Mouse (Mus musculus): ENCODE data around the gene Lpp. TPM values are rescaled to one million over a fixed set of nuclear protein-coding genes. Genes with fewer than 3 reads are reported as not detected.

Lpp gene
- total and polyA plus RNA-seq, 2 experiments from 2014 or later, result 7.9 to 15.9 TPM

- DNase-seq (ENCODE audit: low spot score), result no peak
Observed at GRCm38 (mm10) chr16:24948091-24948690, 554.9 kb downstream of the Lpp start.

DNA sequence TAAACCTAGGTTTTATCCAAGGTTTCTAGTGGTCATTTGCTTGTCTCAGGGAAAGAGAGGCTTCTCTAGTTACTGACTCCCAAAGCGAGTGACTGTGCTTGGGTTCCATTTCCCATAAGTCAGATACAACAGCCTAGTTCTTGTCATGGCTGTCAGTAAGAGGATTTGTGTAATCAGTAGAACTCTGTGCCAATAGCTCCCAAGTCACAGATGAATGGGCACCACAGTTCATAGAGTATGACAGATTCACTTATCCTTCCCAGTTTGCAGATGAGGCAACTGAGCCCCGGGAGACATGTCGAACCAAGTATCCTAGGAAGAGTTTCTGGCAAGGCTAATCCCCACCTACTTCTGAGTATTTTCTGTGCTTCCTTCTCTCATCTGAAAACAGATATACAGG lies 556.0 kb downstream of the Lpp start:
- DNase-seq (ENCODE audit: low spot score), result no peak
- Histone ChIP-seq H3K36me3 (ENCODE audit: insufficient read depth, low read length) (no peaks in the 10 kb centered on the region), H3K4me3 (ENCODE audit: low read depth, low read length) (no peak overlapping the region), H3K27me3 (ENCODE audit: insufficient read depth, low read length) (no peaks in the 10 kb centered on the region), H3K4me1 (ENCODE audit: insufficient read depth, low read length) (no peaks in the 10 kb centered on the region), H3K4me2 (ENCODE audit: low read depth, low read length, poor library complexity, severe bottlenecking) (no peak overlapping the region), H3K9ac (replicated peaks; ENCODE audit: low read length, poor library complexity, severe bottlenecking) (no peak overlapping the region), H3K27ac (ENCODE audit: low read depth, low read length) (no peak overlapping the region), H3K9me3 (ENCODE audit: low read length) (no peaks in the 10 kb centered on the region)
- TF ChIP-seq CTCF (IDR thresholded peaks at IDR 0.05), result no peak
- 74% methylated on average over 3 of the region's 3 CpGs for WGBS
- ATAC-seq (ENCODE audit: low FRiP score), result no peak

More at GRCm38 (mm10) chr16:24948091-24948690, 554.9 kb downstream of the Lpp start:
- no peak for TF ChIP-seq CTCF (IDR thresholded peaks at IDR 0.05)
- H3K4me3 ChIP-seq (ENCODE audit: low read depth, low read length), result no peak overlapping the region
- H3K9ac ChIP-seq (replicated peaks; ENCODE audit: low read length, poor library complexity, severe bottlenecking), result no peak overlapping the region
- no peak overlapping the region for H3K4me2 ChIP-seq (ENCODE audit: low read depth, low read length, poor library complexity, severe bottlenecking)
- H3K9me3 ChIP-seq (ENCODE audit: low read length), result no peaks in the 10 kb centered on the region
- no peaks in the 10 kb centered on the region for H3K27me3 ChIP-seq (ENCODE audit: insufficient read depth, low read length)
- H3K27ac ChIP-seq (ENCODE audit: low read depth, low read length), result no peak overlapping the region
- 70% methylated on average over 3 of the region's 3 CpGs for WGBS
- H3K4me1 ChIP-seq (ENCODE audit: insufficient read depth, low read length), result no peaks in the 10 kb centered on the region; the same call in 1 of the 2 replicates
- H3K36me3 ChIP-seq (ENCODE audit: insufficient read depth, low read length), result no peaks in the 10 kb centered on the region
- ATAC-seq (ENCODE audit: low FRiP score), result no peak

GRCm38 (mm10) chr16:24950112-24950743 lies 556.9 kb downstream of the Lpp start:
- no peak overlapping the region for H3K4me3 ChIP-seq (ENCODE audit: low read depth, low read length)
- no peaks in the 10 kb centered on the region for H3K27me3 ChIP-seq (ENCODE audit: insufficient read depth, low read length)
- H3K9me3 ChIP-seq (ENCODE audit: low read length), result no peaks in the 10 kb centered on the region
- DNase-seq (ENCODE audit: low spot score) (no peak), ATAC-seq (ENCODE audit: low FRiP score) (no peak)
- no peak overlapping the region for H3K4me2 ChIP-seq (ENCODE audit: low read depth, low read length, poor library complexity, severe bottlenecking)
- WGBS, result 41% methylated on average over 6 of the region's 6 CpGs
- H3K4me1 ChIP-seq (ENCODE audit: insufficient read depth, low read length), result no peaks in the 10 kb centered on the region
- H3K9ac ChIP-seq (replicated peaks; ENCODE audit: low read length, poor library complexity, severe bottlenecking), result no peak overlapping the region
- no peak overlapping the region for H3K27ac ChIP-seq (ENCODE audit: low read depth, low read length)
- TF ChIP-seq CTCF (IDR thresholded peaks at IDR 0.05), result no peak
- H3K36me3 ChIP-seq (ENCODE audit: insufficient read depth, low read length), result no peaks in the 10 kb centered on the region

GRCm38 (mm10) chr16:24951909-24952308 lies 558.6 kb downstream of the Lpp start:
- H3K27me3 ChIP-seq (ENCODE audit: insufficient read depth, low read length), result no peaks in the 10 kb centered on the region
- no peak for TF ChIP-seq CTCF (IDR thresholded peaks at IDR 0.05)
- H3K4me1 ChIP-seq (ENCODE audit: insufficient read depth, low read length), result no peaks in the 10 kb centered on the region
- DNase-seq (ENCODE audit: low spot score) (no peak), ATAC-seq (ENCODE audit: low FRiP score) (no peak)
- WGBS, result 56% methylated on average over 5 of the region's 5 CpGs
- no peaks in the 10 kb centered on the region for H3K9me3 ChIP-seq (ENCODE audit: low read length)
- no peak overlapping the region for H3K27ac ChIP-seq (ENCODE audit: low read depth, low read length)
- H3K9ac ChIP-seq (replicated peaks; ENCODE audit: low read length, poor library complexity, severe bottlenecking), result no peak overlapping the region
- no peak overlapping the region for H3K4me2 ChIP-seq (ENCODE audit: low read depth, low read length, poor library complexity, severe bottlenecking)
- H3K36me3 ChIP-seq (ENCODE audit: insufficient read depth, low read length), result no peaks in the 10 kb centered on the region
- H3K4me3 ChIP-seq (ENCODE audit: low read depth, low read length), result no peak overlapping the region

- H3K4me3 ChIP-seq (ENCODE audit: low read depth, low read length), result no peak overlapping the region
- H3K27me3 ChIP-seq (ENCODE audit: insufficient read depth, low read length), result no peaks in the 10 kb centered on the region
- no peak for ATAC-seq (ENCODE audit: low FRiP score)
- no peaks in the 10 kb centered on the region for H3K36me3 ChIP-seq (ENCODE audit: insufficient read depth, low read length)
- H3K27ac ChIP-seq (ENCODE audit: low read depth, low read length), result no peak overlapping the region
- no peak overlapping the region for H3K4me2 ChIP-seq (ENCODE audit: low read depth, low read length, poor library complexity, severe bottlenecking)
- H3K9ac ChIP-seq (replicated peaks; ENCODE audit: low read length, poor library complexity, severe bottlenecking), result no peak overlapping the region
- 60% methylated on average over 7 of the region's 7 CpGs for WGBS
- TF ChIP-seq CTCF (IDR thresholded peaks at IDR 0.05), result no peak
- no peaks in the 10 kb centered on the region for H3K9me3 ChIP-seq (ENCODE audit: low read length)
- H3K4me1 ChIP-seq (ENCODE audit: insufficient read depth, low read length), result no peaks in the 10 kb centered on the region
- no peak for DNase-seq (ENCODE audit: low spot score)
Observed at GRCm38 (mm10) chr16:24955054-24955453, 561.7 kb downstream of the Lpp start.

DNA sequence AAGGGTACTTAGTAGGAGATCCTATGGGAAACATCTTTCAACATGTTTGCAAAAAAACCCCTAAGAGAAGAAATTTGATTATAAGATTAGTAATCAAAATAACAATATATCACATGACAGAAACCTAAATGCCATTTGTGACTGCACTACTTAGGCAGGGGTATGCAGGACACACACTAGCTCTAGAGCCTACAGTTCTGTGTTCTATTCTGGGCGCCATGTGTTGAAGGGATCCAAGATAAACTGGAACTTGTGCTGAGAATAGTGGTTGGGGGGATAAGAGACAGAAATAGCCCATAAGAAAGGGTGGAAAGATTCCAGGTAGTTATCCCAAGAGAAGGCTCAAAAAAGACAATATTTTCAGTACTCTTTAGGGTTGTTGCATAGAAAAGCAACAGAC lies 565.4 kb downstream of the Lpp start:
- no peak for DNase-seq (ENCODE audit: low spot score)
- no peak for TF ChIP-seq CTCF (IDR thresholded peaks at IDR 0.05)
- Histone ChIP-seq H3K27ac (ENCODE audit: low read depth, low read length) (no peak overlapping the region), H3K27me3 (ENCODE audit: insufficient read depth, low read length) (no peaks in the 10 kb centered on the region), H3K36me3 (ENCODE audit: insufficient read depth, low read length) (no peaks in the 10 kb centered on the region), H3K4me1 (ENCODE audit: insufficient read depth, low read length) (no peaks in the 10 kb centered on the region), H3K9me3 (ENCODE audit: low read length) (no peaks in the 10 kb centered on the region), H3K9ac (replicated peaks; ENCODE audit: low read length, poor library complexity, severe bottlenecking) (no peak overlapping the region), H3K4me3 (ENCODE audit: low read depth, low read length) (no peak overlapping the region), H3K4me2 (ENCODE audit: low read depth, low read length, poor library complexity, severe bottlenecking) (no peak overlapping the region)
- ATAC-seq (ENCODE audit: low FRiP score), result no peak
- WGBS, result 89% methylated on average over 1 of the region's 1 CpGs
